Mouse (Mus musculus) MEL (cell line): ENCODE measurements around the gene Ccr1l1. TPM values are rescaled to one million over a fixed set of nuclear protein-coding genes. Genes with fewer than 3 reads are reported as not detected.

Source experiments
- DNase-seq: peaks from one replicate; pipeline ENCODE4 v3.0.0; 2011; ENCODE audit warnings: low read depth, low spot score
- H3K27ac ChIP-seq: 2 replicates; pipeline ENCODE4 v1.5.1; 2012; ENCODE audit warnings: low read depth, mild to moderate bottlenecking, control low read depth, low read length, moderate library complexity; ENCODE audit not compliant: control insufficient read depth
- H3K27me3 ChIP-seq, 2 experiments: fragments of 150-350 bp in 1 of 2; sonication (generic) in 1 of 2; 2 replicates each; pipeline ENCODE4 v1.6.1; 2012; ENCODE audit warnings: low read length in 2 of 2, mild to moderate bottlenecking in 2 of 2, improper control_type of control experiment in 1 of 2, moderate library complexity in 1 of 2; ENCODE audit not compliant: insufficient read depth in 2 of 2, control insufficient read depth in 1 of 2
- H3K36me3 ChIP-seq, 2 experiments: 2 replicates each; pipeline ENCODE4 v1.6.1; 2012 to 2014; ENCODE audit warnings: low read length in 2 of 2, improper control_type of control experiment in 1 of 2, inconsistent platforms in 1 of 2, mild to moderate bottlenecking in 1 of 2; ENCODE audit not compliant: insufficient read depth in 2 of 2, control insufficient read depth in 1 of 2
- H3K4me1 ChIP-seq, 2 experiments: fragments of 150-350 bp in 1 of 2; sonication (generic) in 1 of 2; 2 replicates each; pipeline ENCODE4 v1.6.1; 2012; ENCODE audit warnings: low read length in 2 of 2, improper control_type of control experiment in 1 of 2, mild to moderate bottlenecking in 1 of 2; ENCODE audit not compliant: insufficient read depth in 2 of 2, control insufficient read depth in 1 of 2
- H3K4me3 ChIP-seq, 2 experiments: fragments of 150-350 bp in 1 of 2; sonication (generic) in 1 of 2; 2 replicates each; pipeline ENCODE4 v1.5.1; 2012; ENCODE audit warnings: low read depth in 2 of 2, low read length in 2 of 2, mild to moderate bottlenecking in 2 of 2, moderate library complexity in 2 of 2, control low read depth in 1 of 2, improper control_type of control experiment in 1 of 2; ENCODE audit not compliant: control insufficient read depth in 1 of 2, insufficient read depth in 1 of 2
- H3K79me2 ChIP-seq: 2 replicates; pipeline ENCODE4 v1.6.1; 2012; ENCODE audit warnings: mild to moderate bottlenecking, low read length, moderate library complexity; ENCODE audit not compliant: control insufficient read depth, poor library complexity, insufficient read depth
- H3K9ac ChIP-seq: 2 replicates; pipeline ENCODE4 v1.6.1; 2012; ENCODE audit warnings: low read depth, mild to moderate bottlenecking, control low read depth, low read length, moderate library complexity; ENCODE audit not compliant: control insufficient read depth, poor library complexity, severe bottlenecking
- H3K9me3 ChIP-seq: fragments of 150-350 bp; sonication (generic); replicated peaks from 2 replicates; pipeline ENCODE4 v1.6.1; 2012; ENCODE audit warnings: mild to moderate bottlenecking, low read length, improper control_type of control experiment, moderate library complexity; ENCODE audit not compliant: insufficient read depth
- BHLHE40 ChIP-seq: IDR thresholded peaks from 2 replicates; pipeline ENCODE4 v1.6.1; 2012; ENCODE audit warnings: low read depth, mild to moderate bottlenecking, inconsistent platforms, low read length, improper control_type of control experiment, borderline replicate concordance
- CHD1 ChIP-seq: IDR thresholded peaks from 2 replicates; pipeline ENCODE4 v1.6.1; 2012; ENCODE audit warnings: low read depth, mild to moderate bottlenecking, inconsistent platforms, low read length, improper control_type of control experiment
- CHD2 ChIP-seq: IDR thresholded peaks from 2 replicates; pipeline ENCODE4 v1.6.1; 2011; ENCODE audit warnings: low read length, improper control_type of control experiment
- CTCF ChIP-seq, 3 experiments: IDR thresholded peaks in 2 of 3; conservative IDR thresholded peaks in 1 of 3; 2 replicates each; pipeline ENCODE4 v1.5.1; 2011 to 2012; ENCODE audit warnings: low read length in 3 of 3, low read depth in 2 of 3, mild to moderate bottlenecking in 2 of 3, improper control_type of control experiment in 1 of 3, inconsistent platforms in 1 of 3, mixed read lengths in 1 of 3, moderate library complexity in 1 of 3; ENCODE audit not compliant: control insufficient read depth in 1 of 3, insufficient read depth in 1 of 3, poor library complexity in 1 of 3, severe bottlenecking in 1 of 3
- E2F4 ChIP-seq: IDR thresholded peaks from 2 replicates; pipeline ENCODE4 v1.6.1; 2011; ENCODE audit warnings: low read depth, low read length, improper control_type of control experiment, borderline replicate concordance
- ELF1 ChIP-seq: IDR thresholded peaks from 2 replicates; pipeline ENCODE4 v1.6.1; 2014; ENCODE audit warnings: low read depth, mild to moderate bottlenecking, inconsistent platforms, low read length, improper control_type of control experiment, moderate library complexity
- EP300 ChIP-seq, 2 experiments: IDR thresholded peaks; 2 replicates each; pipeline ENCODE4 v1.6.1; 2011; ENCODE audit warnings: improper control_type of control experiment in 2 of 2, low read length in 2 of 2, low read depth in 1 of 2, mild to moderate bottlenecking in 1 of 2
- ETS1 ChIP-seq: IDR thresholded peaks from 2 replicates; pipeline ENCODE4 v1.6.1; 2012; ENCODE audit warnings: low read depth, mild to moderate bottlenecking, inconsistent platforms, low read length, improper control_type of control experiment, moderate library complexity
- GABPA ChIP-seq: IDR thresholded peaks from 2 replicates; pipeline ENCODE4 v1.6.1; 2012; ENCODE audit warnings: low read depth, mild to moderate bottlenecking, inconsistent platforms, low read length, improper control_type of control experiment, moderate library complexity
- GATA1 ChIP-seq: IDR thresholded peaks from 2 replicates; pipeline ENCODE4 v1.6.1; 2011; ENCODE audit warnings: low read depth, low read length, improper control_type of control experiment
- HCFC1 ChIP-seq: IDR thresholded peaks from 2 replicates; pipeline ENCODE4 v1.6.1; 2012; ENCODE audit warnings: low read depth, mild to moderate bottlenecking, inconsistent platforms, low read length, improper control_type of control experiment, moderate library complexity
- MAFK ChIP-seq: IDR thresholded peaks from 2 replicates; pipeline ENCODE4 v1.6.1; 2011; ENCODE audit warnings: low read depth, mild to moderate bottlenecking, low read length, improper control_type of control experiment, borderline replicate concordance
- MAX ChIP-seq: IDR thresholded peaks from 2 replicates; pipeline ENCODE4 v1.6.1; 2011; ENCODE audit warnings: low read length, improper control_type of control experiment
- MAZ ChIP-seq: IDR thresholded peaks from 2 replicates; pipeline ENCODE4 v1.6.1; 2012; ENCODE audit warnings: low read depth, mild to moderate bottlenecking, inconsistent platforms, low read length, improper control_type of control experiment
- MEF2A ChIP-seq: IDR thresholded peaks from 2 replicates; pipeline ENCODE4 v1.6.1; 2014; ENCODE audit warnings: low read depth, mild to moderate bottlenecking, inconsistent platforms, low read length, improper control_type of control experiment; ENCODE audit not compliant: poor library complexity, insufficient replicate concordance, severe bottlenecking; ENCODE audit errors: extremely low read depth
- MYB ChIP-seq: IDR thresholded peaks from 2 replicates; pipeline ENCODE4 v1.6.1; 2011; ENCODE audit warnings: mild to moderate bottlenecking, low read depth, low read length, improper control_type of control experiment
- MYC ChIP-seq: IDR thresholded peaks from 2 replicates; pipeline ENCODE4 v1.6.1; 2011; ENCODE audit warnings: low read depth, mild to moderate bottlenecking, low read length, improper control_type of control experiment, moderate library complexity
- NELFE ChIP-seq: IDR thresholded peaks from 2 replicates; pipeline ENCODE4 v1.6.1; 2011; ENCODE audit warnings: low read depth, low read length, improper control_type of control experiment
- NRF1 ChIP-seq: IDR thresholded peaks from 2 replicates; pipeline ENCODE4 v1.6.1; 2014; ENCODE audit warnings: low read depth, mild to moderate bottlenecking, inconsistent platforms, low read length, improper control_type of control experiment, moderate library complexity; ENCODE audit not compliant: poor library complexity, insufficient read depth, severe bottlenecking
- POLR2A ChIP-seq, 2 experiments: IDR thresholded peaks; 2 replicates each; pipeline ENCODE4 v1.6.1; 2011 to 2012; ENCODE audit warnings: low read length in 2 of 2, mild to moderate bottlenecking in 2 of 2, control low read depth in 1 of 2, improper control_type of control experiment in 1 of 2, low read depth in 1 of 2, moderate library complexity in 1 of 2; ENCODE audit not compliant: control insufficient read depth in 1 of 2, insufficient read depth in 1 of 2, poor library complexity in 1 of 2
- POLR2AphosphoS2 ChIP-seq: IDR thresholded peaks from 2 replicates; pipeline ENCODE4 v1.6.1; 2011; ENCODE audit warnings: low read length, improper control_type of control experiment
- POLR2AphosphoS5 ChIP-seq: IDR thresholded peaks from 2 replicates; pipeline ENCODE4 v1.6.1; 2012; ENCODE audit warnings: low read depth, borderline replicate concordance, mild to moderate bottlenecking, inconsistent platforms, low read length, moderate library complexity, mixed read lengths
- RAD21 ChIP-seq: IDR thresholded peaks from 2 replicates; pipeline ENCODE4 v1.6.1; 2011; ENCODE audit warnings: mild to moderate bottlenecking, low read depth, low read length, improper control_type of control experiment
- RCOR1 ChIP-seq: IDR thresholded peaks from 2 replicates; pipeline ENCODE4 v1.6.1; 2012; ENCODE audit warnings: low read depth, mild to moderate bottlenecking, inconsistent platforms, low read length, improper control_type of control experiment
- SIN3A ChIP-seq: IDR thresholded peaks from 2 replicates; pipeline ENCODE4 v1.6.1; 2012; ENCODE audit warnings: low read length, improper control_type of control experiment, inconsistent platforms
- SMC3 ChIP-seq: IDR thresholded peaks from 2 replicates; pipeline ENCODE4 v1.6.1; 2011; ENCODE audit warnings: low read depth, low read length, improper control_type of control experiment
- TAL1 ChIP-seq: IDR thresholded peaks from 2 replicates; pipeline ENCODE4 v1.6.1; 2012; ENCODE audit warnings: mild to moderate bottlenecking, inconsistent platforms, low read length, moderate library complexity, mixed read lengths
- TBP ChIP-seq: IDR thresholded peaks from 2 replicates; pipeline ENCODE4 v1.8.0; 2011; ENCODE audit warnings: low read depth, low read length, improper control_type of control experiment
- TCF12 ChIP-seq: IDR thresholded peaks from 2 replicates; pipeline ENCODE4 v1.6.1; 2014; ENCODE audit warnings: low read depth, mild to moderate bottlenecking, inconsistent platforms, low read length, improper control_type of control experiment, moderate library complexity
- UBTF ChIP-seq: IDR thresholded peaks from 2 replicates; pipeline ENCODE4 v1.6.1; 2012; ENCODE audit warnings: low read depth, mild to moderate bottlenecking, inconsistent platforms, low read length, improper control_type of control experiment, moderate library complexity, borderline replicate concordance; ENCODE audit not compliant: insufficient read depth
- USF2 ChIP-seq, 2 experiments: IDR thresholded peaks; 2 replicates each; pipeline ENCODE4 v1.6.1; 2011 to 2012; ENCODE audit warnings: improper control_type of control experiment in 2 of 2, low read length in 2 of 2, borderline replicate concordance in 1 of 2, inconsistent platforms in 1 of 2, low read depth in 1 of 2, mild to moderate bottlenecking in 1 of 2; ENCODE audit not compliant: insufficient read depth in 1 of 2
- ZC3H11A ChIP-seq: IDR thresholded peaks from 2 replicates; pipeline ENCODE4 v1.6.1; 2012; ENCODE audit warnings: low read depth, mild to moderate bottlenecking, inconsistent platforms, low read length, improper control_type of control experiment
- ZKSCAN1 ChIP-seq: IDR thresholded peaks from 2 replicates; pipeline ENCODE4 v1.6.1; 2012; ENCODE audit warnings: low read depth, mild to moderate bottlenecking, inconsistent platforms, low read length, improper control_type of control experiment, moderate library complexity
- polyA plus RNA-seq, 2 experiments: library from polyadenylated mRNA; stranded (reverse) in 1 of 2; unstranded in 1 of 2; fragments of >175 nt in 1 of 2; fragments of >200 nt in 1 of 2; gene quantifications; 2 replicates each; pipeline versions ENCODE4 v1.2.1 to v1.2.4; 2012; ENCODE audit warnings: low replicate concordance in 2 of 2, low read depth in 1 of 2; ENCODE audit not compliant: insufficient read length in 2 of 2, insufficient read depth in 1 of 2, missing spikeins in 1 of 2
- total RNA-seq: library from RNA; depleted of rRNA; stranded (reverse); fragments of 300-350 nt; gene quantifications from 2 replicates; pipeline ENCODE4 v1.2.3, GENCODE M21; 2012

Gene Ccr1l1
- total and polyA plus RNA-seq, 3 experiments: not detected

DNA sequence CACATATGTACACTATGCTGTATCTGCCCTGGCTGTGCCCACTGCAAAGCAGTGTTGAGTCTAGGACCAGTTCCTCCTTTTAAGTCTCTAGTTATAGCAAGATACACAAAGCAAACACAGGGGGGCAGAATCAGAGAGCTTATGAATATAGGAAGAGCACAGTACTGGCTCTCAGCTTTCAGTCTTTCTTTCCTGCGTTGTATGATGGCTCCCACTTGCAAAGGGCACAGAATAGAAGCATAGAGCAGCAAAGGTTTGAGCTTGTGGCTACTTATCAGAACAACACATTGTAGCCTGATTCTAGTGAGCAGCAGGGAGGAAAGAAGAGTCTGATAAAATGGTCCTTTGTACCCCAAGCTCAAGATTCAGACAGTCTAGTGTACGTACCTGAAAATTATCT lies 8.0 kb upstream of the Ccr1l1 start (continued):
- TF ChIP-seq POLR2AphosphoS5 (no peak), TAL1 (peak; percentile 84), E2F4 (no peak), ZKSCAN1 (no peak), RCOR1 (peak; percentile 93), MAFK (no peak), UBTF (no peak), ETS1 (no peak; the same call in 1 of the 2 replicates), MYB (no peak), POLR2A (IDR thresholded peaks at IDR 0.05; ENCODE audit: control insufficient read depth in 1 of 2, insufficient read depth in 1 of 2, low read depth in 1 of 2, low read length in 2 of 2, poor library complexity in 1 of 2) (no peak), SIN3A (peak; percentile 67), GABPA (no peak), ZC3H11A (peak; percentile 94), RAD21 (peak; percentile 97), TBP (peak; percentile 48; the same call in 1 of the 2 replicates), MYC (no peak)

DNA sequence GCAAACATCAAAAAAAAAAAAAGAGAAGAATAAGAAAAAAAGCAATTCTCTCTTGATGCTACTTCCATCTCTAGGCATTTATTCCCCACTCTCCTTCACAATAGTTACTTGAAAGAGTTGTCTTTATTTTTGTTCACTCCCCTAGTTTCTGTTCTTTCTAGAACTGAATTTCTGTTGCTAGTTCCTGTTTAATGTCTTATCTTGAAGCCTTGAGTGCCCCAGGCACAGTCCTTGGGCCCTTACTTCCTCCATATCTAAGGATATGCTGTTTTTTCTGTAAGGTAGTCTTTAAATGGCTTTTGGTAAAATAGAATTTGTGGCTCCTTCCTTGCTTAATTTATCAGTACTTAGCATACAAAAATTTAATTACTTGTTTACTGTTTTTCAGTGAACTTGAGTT lies 6.7 kb upstream of the Ccr1l1 start:
- Histone ChIP-seq H3K27ac (peak overlapping the region; percentile 96), H3K4me1 (peaks cover 37 to 38% of the 10 kb centered on the region in 2 experiments)
- no peak for TF ChIP-seq NELFE
- no peak for TF ChIP-seq NRF1
- TF ChIP-seq EP300 (IDR thresholded peaks at IDR 0.05; ENCODE audit: low read depth in 1 of 2, low read length in 2 of 2): peak; percentile 93 to 94
- peak; percentile 54; the same call in 1 of the 2 replicates for TF ChIP-seq ELF1
- no peak for TF ChIP-seq ZKSCAN1
- peak; percentile 96 for TF ChIP-seq GATA1
- peak; percentile 29; the same call in 1 of the 2 replicates for TF ChIP-seq HCFC1
- TF ChIP-seq POLR2AphosphoS5: no peak
- TF ChIP-seq SMC3: no peak
- TF ChIP-seq TBP: peak; percentile 65
- no peak for TF ChIP-seq CTCF (IDR thresholded peaks at IDR 0.05 in 2 of 3, conservative IDR thresholded peaks at IDR 0.05 in 1 of 3; ENCODE audit: control insufficient read depth in 1 of 3, insufficient read depth in 1 of 3, low read depth in 2 of 3, low read length in 3 of 3, poor library complexity in 1 of 3, severe bottlenecking in 1 of 3)
- TF ChIP-seq TCF12: peak; percentile 83
- TF ChIP-seq BHLHE40: no peak
- TF ChIP-seq RAD21: no peak
- TF ChIP-seq ETS1: peak; percentile 49
- TF ChIP-seq SIN3A: 0 out of 2 replicates have a peak, but pooled peaks have one; percentile 32
- no peak for TF ChIP-seq CHD2
- TF ChIP-seq MAX: no peak
- TF ChIP-seq USF2 (IDR thresholded peaks at IDR 0.05; ENCODE audit: borderline replicate concordance in 1 of 2, insufficient read depth in 1 of 2, low read depth in 1 of 2, low read length in 2 of 2): no peak
- TF ChIP-seq UBTF: no peak
- TF ChIP-seq ZC3H11A: no peak
- TF ChIP-seq MEF2A: no peak
- peak; percentile 78 for TF ChIP-seq MYB
- TF ChIP-seq CHD1: no peak
- no peak for TF ChIP-seq E2F4
- no peak for TF ChIP-seq MAZ
- TF ChIP-seq POLR2AphosphoS2: no peak
- peak; percentile 69; the same call in 1 of the 2 replicates for TF ChIP-seq RCOR1
- peak; percentile 70 for TF ChIP-seq TAL1

More for the DNA sequence above, 6.7 kb upstream of the Ccr1l1 start:
- H3K9ac ChIP-seq: peak overlapping the region; percentile 56; the same call in 1 of the 2 replicates
- no peaks in the 10 kb centered on the region for H3K79me2 ChIP-seq
- H3K36me3 ChIP-seq: peaks cover 0 to 56% of the 10 kb centered on the region in 2 experiments; a peak in 2 of 4 replicates
- H3K27me3 ChIP-seq: no peaks in the 10 kb centered on the region
- no peak overlapping the region; a peak in 1 of 4 replicates for H3K4me3 ChIP-seq
- peak; percentile 87 for DNase-seq
- H3K9me3 ChIP-seq: no peaks in the 10 kb centered on the region
